Comparison of ENCODE assay signal across 9 mouse cellular contexts in genomic region chr11:120826016-120826953, GRCm38 (mm10). TPM values are rescaled to one million over a fixed set of nuclear protein-coding genes. Genes with fewer than 3 reads are reported as not detected.
DNase-seq lines count a peak whose midpoint lies in the region; ATAC-seq and TF ChIP-seq lines count a peak whose summit lies in the region.
"Had no signal": no experiment of that assay in that cellular context is flagged by ENCODE, and none has a peak within 500 bp of the region (broad histone marks: within the 10 kb centered on the region; RNA-seq: fewer than 3 reads in every experiment).

No protein-coding gene starts in this region.

- no peaks in the 10 kb centered on the region for H3K9me3 ChIP-seq in intestine, embryonic 14.5 days (ENCODE audit: control insufficient read depth, low read length)
- H3K9me3 ChIP-seq in intestine, postnatal 0 days (ENCODE audit: control insufficient read depth), result no peaks in the 10 kb centered on the region
- no peaks in the 10 kb centered on the region for H3K9me3 ChIP-seq in embryonic facial prominence, embryonic 11.5 days (replicated peaks; ENCODE audit: control insufficient read depth, low read length)
- H3K9me3 ChIP-seq in forebrain, embryonic 14.5 days (replicated peaks; ENCODE audit: control insufficient read depth, low read length), result no peaks in the 10 kb centered on the region
- no peaks in the 10 kb centered on the region for H3K9me3 ChIP-seq in liver, embryonic 11.5 days (ENCODE audit: control insufficient read depth, low read length)
- H3K9me3 ChIP-seq: G1E had no signal

- no peaks in the 10 kb centered on the region for H3K27me3 ChIP-seq in intestine, embryonic 14.5 days (replicated peaks; ENCODE audit: control insufficient read depth, insufficient read depth, low read length)
- H3K27me3 ChIP-seq in intestine, postnatal 0 days (replicated peaks; ENCODE audit: control insufficient read depth, insufficient read depth, low read length), result no peaks in the 10 kb centered on the region
- H3K27me3 ChIP-seq in embryonic facial prominence, embryonic 11.5 days (ENCODE audit: control insufficient read depth, insufficient read depth, low read length), result no peaks in the 10 kb centered on the region
- H3K27me3 ChIP-seq in forebrain, embryonic 14.5 days (replicated peaks; ENCODE audit: control insufficient read depth, insufficient read depth, low read length), result no peaks in the 10 kb centered on the region
- H3K27me3 ChIP-seq in liver, embryonic 11.5 days (replicated peaks; ENCODE audit: control insufficient read depth, insufficient read depth, low read length), result no peaks in the 10 kb centered on the region

- peak overlapping the region; percentile 98; the same call in 1 of the 2 replicates for H3K27ac ChIP-seq in intestine, embryonic 14.5 days (ENCODE audit: low read depth)
- H3K27ac ChIP-seq in intestine, postnatal 0 days (ENCODE audit: low read depth, low read length), result no peak overlapping the region
- peak overlapping the region; percentile 97 for H3K27ac ChIP-seq in embryonic facial prominence, embryonic 11.5 days (replicated peaks; ENCODE audit: low read depth, low read length)
- H3K27ac ChIP-seq in forebrain, embryonic 14.5 days (ENCODE audit: low read depth, low read length), result peak overlapping the region; percentile 99; the same call in 1 of the 2 replicates
- H3K27ac ChIP-seq in liver, embryonic 11.5 days (ENCODE audit: low read depth, low read length), result peak overlapping the region; percentile 81; the same call in 1 of the 2 replicates

- H3K4me1 ChIP-seq in intestine, embryonic 14.5 days (replicated peaks; ENCODE audit: control insufficient read depth, insufficient read depth, low read length), result peaks cover 26% of the 10 kb centered on the region
- H3K4me1 ChIP-seq in intestine, postnatal 0 days (replicated peaks; ENCODE audit: control insufficient read depth, insufficient read depth, low read length), result peaks cover 4% of the 10 kb centered on the region; the same call in 1 of the 2 replicates
- H3K4me1 ChIP-seq in embryonic facial prominence, embryonic 11.5 days (ENCODE audit: control insufficient read depth, insufficient read depth, low read length), result peaks cover 20% of the 10 kb centered on the region
- peaks cover 25% of the 10 kb centered on the region for H3K4me1 ChIP-seq in forebrain, embryonic 14.5 days (ENCODE audit: control insufficient read depth, insufficient read depth, low read length)
- peaks cover 30% of the 10 kb centered on the region for H3K4me1 ChIP-seq in liver, embryonic 11.5 days (replicated peaks; ENCODE audit: control insufficient read depth, insufficient read depth, low read length)

- WGBS in intestine, embryonic 14.5 days, result 84% methylated on average over 8 of the region's 8 CpGs
- WGBS in intestine, postnatal 0 days, result 86% methylated on average over 8 of the region's 8 CpGs
- WGBS in embryonic facial prominence, embryonic 11.5 days, result 79% methylated on average over 8 of the region's 8 CpGs
- WGBS in forebrain, embryonic 14.5 days, result 89% methylated on average over 8 of the region's 8 CpGs
- 83% methylated on average over 8 of the region's 8 CpGs for WGBS in liver, embryonic 11.5 days

- H3K9ac ChIP-seq in intestine, embryonic 14.5 days (ENCODE audit: low read length), result no peak overlapping the region
- no peak overlapping the region for H3K9ac ChIP-seq in intestine, postnatal 0 days (ENCODE audit: low read depth, low read length)
- peak overlapping the region; percentile 94; the same call in 1 of the 2 replicates for H3K9ac ChIP-seq in embryonic facial prominence, embryonic 11.5 days (replicated peaks; ENCODE audit: low read length)
- H3K9ac ChIP-seq in forebrain, embryonic 14.5 days (ENCODE audit: low read length), result no peak overlapping the region
- no peak overlapping the region for H3K9ac ChIP-seq in liver, embryonic 11.5 days (ENCODE audit: low read depth, low read length)

- H3K4me2 ChIP-seq in intestine, embryonic 14.5 days (ENCODE audit: low read length), result no peak overlapping the region
- no peak overlapping the region for H3K4me2 ChIP-seq in intestine, postnatal 0 days (replicated peaks; ENCODE audit: low read depth)
- no peak overlapping the region for H3K4me2 ChIP-seq in embryonic facial prominence, embryonic 11.5 days (ENCODE audit: low read depth, low read length)
- H3K4me2 ChIP-seq in forebrain, embryonic 14.5 days (ENCODE audit: low read length), result no peak overlapping the region
- H3K4me2 ChIP-seq in liver, embryonic 11.5 days, result no peak overlapping the region

- no peak for TF ChIP-seq CTCF in intestine, postnatal 0 days (IDR thresholded peaks at IDR 0.05; ENCODE audit: low read depth)

- DNase-seq in intestine, embryonic 14.5 days (ENCODE audit: low spot score), result no peak
- no peak for DNase-seq in embryonic facial prominence, embryonic 11.5 days (ENCODE audit: low spot score)
- no peak for DNase-seq in forebrain, embryonic 14.5 days (ENCODE audit: low spot score)
- peak; percentile 31 for DNase-seq in liver, embryonic 11.5 days (ENCODE audit: low spot score)
- no peak for DNase-seq in kidney, postnatal 14 days
- no peak for DNase-seq in right cerebral cortex, postnatal 36 days (ENCODE audit: low spot score in 2 of 2)

- H3K36me3 ChIP-seq in intestine, embryonic 14.5 days (ENCODE audit: control insufficient read depth, insufficient read depth, low read length), result peaks cover 11% of the 10 kb centered on the region
- peaks cover 7% of the 10 kb centered on the region; the same call in 1 of the 2 replicates for H3K36me3 ChIP-seq in intestine, postnatal 0 days (ENCODE audit: control insufficient read depth, insufficient read depth)
- H3K36me3 ChIP-seq in embryonic facial prominence, embryonic 11.5 days (replicated peaks; ENCODE audit: control insufficient read depth, insufficient read depth, low read depth, low read length), result no peaks in the 10 kb centered on the region
- peaks cover 15% of the 10 kb centered on the region; the same call in 1 of the 2 replicates for H3K36me3 ChIP-seq in forebrain, embryonic 14.5 days (ENCODE audit: control insufficient read depth, insufficient read depth, low read length)
- H3K36me3 ChIP-seq in liver, embryonic 11.5 days (ENCODE audit: control insufficient read depth, insufficient read depth, low read length), result peaks cover 10% of the 10 kb centered on the region

- H3K4me3 ChIP-seq in intestine, embryonic 14.5 days (ENCODE audit: low read depth, low read length), result no peak overlapping the region
- no peak overlapping the region for H3K4me3 ChIP-seq in intestine, postnatal 0 days (ENCODE audit: low read depth, low read length)
- no peak overlapping the region for H3K4me3 ChIP-seq in embryonic facial prominence, embryonic 11.5 days (ENCODE audit: low read depth, low read length)
- H3K4me3 ChIP-seq in forebrain, embryonic 14.5 days (ENCODE audit: low read depth, low read length), result no peak overlapping the region
- no peak overlapping the region for H3K4me3 ChIP-seq in liver, embryonic 11.5 days (ENCODE audit: low read depth, low read length)

- no peak for ATAC-seq in intestine, embryonic 14.5 days (replicated peaks; ENCODE audit: low FRiP score, low TSS enrichment, low read depth)
- no peak for ATAC-seq in intestine, postnatal 0 days
- ATAC-seq in embryonic facial prominence, embryonic 11.5 days (replicated peaks; ENCODE audit: insufficient number of reproducible peaks, low FRiP score, low TSS enrichment, low read depth), result no peak
- ATAC-seq in forebrain, embryonic 14.5 days, result no peak
- no peak for ATAC-seq in liver, embryonic 11.5 days (replicated peaks; ENCODE audit: low FRiP score)
- ATAC-seq in granulocyte monocyte progenitor cell, adult 5-6 weeks (replicated peaks; ENCODE audit: poor library complexity, severe bottlenecking), result no peak

RNA-seq across cellular contexts. Expression of gene Fasn, which starts 1.9 kb away (rescaled TPM):
- 106 and 115 TPM in 2 replicates for polyA plus RNA-seq in intestine, embryonic 14.5 days (2014; fragmentation: Nextera tagmentation; extraction: Ambion mirVana)
- 10.1 and 11.3 TPM in 2 replicates for polyA plus RNA-seq in intestine, postnatal 0 days (2015; fragmentation: Nextera tagmentation; extraction: Ambion mirVana)
- polyA plus RNA-seq in embryonic facial prominence, embryonic 11.5 days (2014; fragmentation: Nextera tagmentation; extraction: Ambion mirVana), result 56.1 and 66.1 TPM in 2 replicates
- 84.2 and 102 TPM in 2 replicates for polyA plus RNA-seq in forebrain, embryonic 14.5 days (2014; fragmentation: Nextera tagmentation; extraction: Ambion mirVana)
- polyA plus RNA-seq in liver, embryonic 11.5 days (2014; fragmentation: Nextera tagmentation; extraction: Ambion mirVana), result 71.3 and 80.0 TPM in 2 replicates
- 79.3 and 146 TPM in 2 replicates for total RNA-seq in granulocyte monocyte progenitor cell, adult 5-6 weeks (2014; fragmentation: Nextera tagmentation)
- total RNA-seq in granulocyte monocyte progenitor cell, adult 5-6 weeks (2017), result 45.2 and 59.7 TPM in 2 replicates

RNA-seq across cellular contexts. Expression of gene Dus1l, which starts 30.1 kb away (rescaled TPM):
- 83.0 and 89.8 TPM in 2 replicates for polyA plus RNA-seq in intestine, embryonic 14.5 days (2014; fragmentation: Nextera tagmentation; extraction: Ambion mirVana)
- 45.5 and 48.5 TPM in 2 replicates for polyA plus RNA-seq in intestine, postnatal 0 days (2015; fragmentation: Nextera tagmentation; extraction: Ambion mirVana)
- polyA plus RNA-seq in embryonic facial prominence, embryonic 11.5 days (2014; fragmentation: Nextera tagmentation; extraction: Ambion mirVana), result 72.4 and 72.8 TPM in 2 replicates
- polyA plus RNA-seq in forebrain, embryonic 14.5 days (2014; fragmentation: Nextera tagmentation; extraction: Ambion mirVana), result 53.5 and 58.6 TPM in 2 replicates
- 132 and 139 TPM in 2 replicates for polyA plus RNA-seq in liver, embryonic 11.5 days (2014; fragmentation: Nextera tagmentation; extraction: Ambion mirVana)
- total RNA-seq in granulocyte monocyte progenitor cell, adult 5-6 weeks (2014; fragmentation: Nextera tagmentation), result 48.2 and 60.7 TPM in 2 replicates
- total RNA-seq in granulocyte monocyte progenitor cell, adult 5-6 weeks (2017), result 63.0 and 74.8 TPM in 2 replicates

RNA-seq across cellular contexts. Expression of gene Gps1, which starts 42.2 kb away (rescaled TPM):
- polyA plus RNA-seq in intestine, embryonic 14.5 days (2014; fragmentation: Nextera tagmentation; extraction: Ambion mirVana), result 221 and 245 TPM in 2 replicates
- polyA plus RNA-seq in intestine, postnatal 0 days (2015; fragmentation: Nextera tagmentation; extraction: Ambion mirVana), result 70.9 and 74.8 TPM in 2 replicates
- 262 and 276 TPM in 2 replicates for polyA plus RNA-seq in embryonic facial prominence, embryonic 11.5 days (2014; fragmentation: Nextera tagmentation; extraction: Ambion mirVana)
- 348 and 350 TPM in 2 replicates for polyA plus RNA-seq in forebrain, embryonic 14.5 days (2014; fragmentation: Nextera tagmentation; extraction: Ambion mirVana)
- polyA plus RNA-seq in liver, embryonic 11.5 days (2014; fragmentation: Nextera tagmentation; extraction: Ambion mirVana), result 209 and 210 TPM in 2 replicates
- 82.5 and 83.6 TPM in 2 replicates for total RNA-seq in granulocyte monocyte progenitor cell, adult 5-6 weeks (2014; fragmentation: Nextera tagmentation)
- total RNA-seq in granulocyte monocyte progenitor cell, adult 5-6 weeks (2017), result 91.8 and 116 TPM in 2 replicates

RNA-seq across cellular contexts. Expression of gene Rfng, which starts 42.3 kb away (rescaled TPM):
- polyA plus RNA-seq in intestine, embryonic 14.5 days (2014; fragmentation: Nextera tagmentation; extraction: Ambion mirVana), result 23.8 and 28.3 TPM in 2 replicates
- polyA plus RNA-seq in intestine, postnatal 0 days (2015; fragmentation: Nextera tagmentation; extraction: Ambion mirVana), result 22.8 and 23.7 TPM in 2 replicates
- 16.2 and 21.2 TPM in 2 replicates for polyA plus RNA-seq in embryonic facial prominence, embryonic 11.5 days (2014; fragmentation: Nextera tagmentation; extraction: Ambion mirVana)
- polyA plus RNA-seq in forebrain, embryonic 14.5 days (2014; fragmentation: Nextera tagmentation; extraction: Ambion mirVana), result 39.4 and 64.8 TPM in 2 replicates
- polyA plus RNA-seq in liver, embryonic 11.5 days (2014; fragmentation: Nextera tagmentation; extraction: Ambion mirVana), result 30.3 and 33.4 TPM in 2 replicates
- 23.8 TPM in 2 replicates for total RNA-seq in granulocyte monocyte progenitor cell, adult 5-6 weeks (2014; fragmentation: Nextera tagmentation)
- total RNA-seq in granulocyte monocyte progenitor cell, adult 5-6 weeks (2017), result 3.1 and 4.7 TPM in 2 replicates
